Mouse (Mus musculus) left cerebral cortex, postnatal 14 days (tissue): ENCODE measurements at regions not wholly inside any gene's neighbourhood (a gene's known extent, or its start where the extent isn't known, plus 50 kb on each side); places are given as distances from the start of the nearest gene placed in this dataset.

Experiments
- DNase-seq, 2 experiments: peaks; one replicate each; pipeline ENCODE4 v3.0.0; 2021 to 2022; ENCODE audit warnings: low spot score in 2 of 2, mixed read lengths in 1 of 2
- intact Hi-C: fragments of 180-260 bp; cut with DNase I; formaldehyde crosslinking; loops from one replicate; pipeline ENCODE4 v1.15.1; 2025

DNA sequence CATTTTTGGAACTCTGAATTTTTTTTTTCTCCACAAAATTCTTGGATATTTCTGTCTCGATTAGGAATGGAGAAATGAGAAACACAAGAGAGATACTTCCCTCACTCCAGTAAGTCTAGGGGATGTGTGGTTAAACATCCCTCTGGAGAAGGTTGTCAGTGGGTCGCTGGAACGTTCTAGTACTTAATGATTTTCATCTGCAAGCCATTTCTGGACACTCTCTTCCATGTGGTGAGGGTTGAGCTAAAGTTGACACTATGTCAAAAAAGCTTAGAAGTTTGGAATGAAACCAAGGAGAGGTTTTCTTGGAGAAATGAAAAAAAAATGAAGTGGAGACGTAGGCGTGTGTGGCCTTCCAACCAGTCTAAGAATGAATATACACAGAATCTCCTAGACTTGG is 268.0 kb downstream of the Hhipl2 start:
- intact Hi-C loops, result no loop called here
- no peak for DNase-seq

- intact Hi-C loops, result no loop called here
- no peak for DNase-seq
These were observed 274.7 kb downstream of the Hhipl2 start for GRCm38 (mm10) chr1:183692756-183693155.

DNA sequence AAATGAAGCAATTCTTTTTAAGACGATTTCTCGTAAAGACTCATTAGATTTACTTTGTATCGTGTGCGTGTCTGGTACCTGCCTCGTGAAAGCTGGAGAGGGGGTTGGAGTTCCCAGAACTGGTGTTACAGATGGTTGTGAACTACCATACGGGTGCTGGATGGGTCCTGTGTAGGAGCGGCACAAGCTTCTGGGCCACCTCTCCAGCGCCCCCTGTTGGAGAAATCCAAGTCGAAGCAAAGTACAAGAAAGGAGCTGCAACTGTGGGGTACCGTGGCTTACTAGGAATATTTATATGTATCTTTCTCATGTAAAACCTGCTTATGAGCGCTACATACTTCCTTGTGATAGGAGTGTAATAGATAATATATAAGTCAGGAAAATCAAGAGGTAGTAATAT is 281.3 kb downstream of the Hhipl2 start:
- DNase-seq, result peak in 1 of 2 experiments; percentile 9
- intact Hi-C loops, result no loop called here

GRCm38 (mm10) chr1:183702888-183703287 is 284.9 kb downstream of the Hhipl2 start:
- intact Hi-C loops, result no loop called here
- DNase-seq, result no peak

- intact Hi-C loops, result no loop called here
- DNase-seq, result no peak
These were observed 294.9 kb downstream of the Hhipl2 start for GRCm38 (mm10) chr1:183712895-183713294.

DNA sequence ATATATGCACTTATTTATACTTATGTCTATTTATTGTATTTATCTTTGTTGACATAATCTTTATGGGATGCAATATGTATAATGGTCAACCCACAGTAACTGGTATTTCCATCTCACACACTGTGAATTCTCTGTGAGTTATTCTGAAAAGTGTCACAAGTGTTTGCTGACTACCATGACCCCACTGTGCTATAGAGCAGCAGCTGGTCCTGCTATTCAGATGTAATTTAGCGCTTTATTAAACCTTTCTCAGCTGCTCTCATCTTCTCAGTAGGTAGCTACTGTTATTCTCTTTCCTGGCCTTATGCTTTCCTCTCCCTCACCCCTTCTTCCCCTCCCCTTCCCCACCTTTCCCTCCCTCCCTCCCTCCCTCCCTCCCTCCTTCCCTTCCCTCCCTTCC is 296.0 kb upstream of the Dusp10 start:
- intact Hi-C loops, result no loop called here
- no peak for DNase-seq

- DNase-seq, result peak in 1 of 2 experiments; percentile 8
These were observed 264.0 kb upstream of the Dusp10 start for GRCm38 (mm10) chr1:183749126-183749525.

GRCm38 (mm10) chr1:183754500-183754899 is 258.6 kb upstream of the Dusp10 start:
- intact Hi-C loops, result no loop called here
- no peak for DNase-seq

More at GRCm38 (mm10) chr1:183749126-183749525, 264.0 kb upstream of the Dusp10 start:
- intact Hi-C loops, result no loop called here

DNA sequence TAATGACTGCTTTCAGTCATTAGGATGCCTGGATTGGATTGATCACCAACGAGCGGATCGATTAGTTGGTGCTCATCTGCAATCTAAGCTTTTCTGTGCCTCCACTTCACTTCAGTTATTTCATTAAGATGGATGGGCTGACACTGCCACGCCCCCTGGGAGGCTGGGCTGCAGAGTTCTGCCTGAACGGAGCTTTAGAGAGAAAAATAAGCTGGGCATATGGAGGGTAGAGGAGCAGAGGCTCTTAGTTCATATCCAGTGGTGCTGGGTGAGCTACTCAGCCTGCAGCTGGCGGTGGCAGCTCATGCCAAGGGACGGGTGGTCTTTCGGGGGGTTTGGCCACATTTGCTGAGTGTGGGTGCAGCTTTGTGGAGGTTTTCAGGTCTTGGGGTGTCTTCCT is 256.4 kb upstream of the Dusp10 start:
- no peak for DNase-seq
- intact Hi-C loops, result no loop called here

GRCm38 (mm10) chr1:183763864-183764726 is 249.0 kb upstream of the Dusp10 start:
- DNase-seq, result no peak
- intact Hi-C loops, result no loop called here

DNA sequence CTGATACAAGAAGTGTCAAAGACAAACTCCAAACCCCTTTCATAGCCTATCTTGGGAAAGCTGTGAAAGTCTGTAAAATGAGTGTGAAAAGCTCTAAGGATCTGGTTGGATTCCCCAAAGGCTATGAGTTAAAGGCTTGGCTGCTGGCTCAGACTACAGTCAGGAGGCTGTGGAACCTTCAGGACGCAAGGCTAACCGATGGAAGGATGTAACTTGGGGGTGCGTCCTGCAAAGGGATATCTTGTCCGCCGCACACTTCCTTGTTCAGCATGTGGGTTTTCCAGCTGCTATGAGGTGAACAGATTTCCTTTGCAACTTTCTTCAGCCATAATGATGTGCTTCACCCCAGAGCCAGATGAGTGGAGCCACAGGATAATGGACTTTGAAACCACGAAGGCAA is 240.3 kb upstream of the Dusp10 start:
- intact Hi-C loops, result no loop called here
- DNase-seq, result no peak

GRCm38 (mm10) chr1:183780180-183780579 is 232.9 kb upstream of the Dusp10 start:
- DNase-seq, result no peak

DNA sequence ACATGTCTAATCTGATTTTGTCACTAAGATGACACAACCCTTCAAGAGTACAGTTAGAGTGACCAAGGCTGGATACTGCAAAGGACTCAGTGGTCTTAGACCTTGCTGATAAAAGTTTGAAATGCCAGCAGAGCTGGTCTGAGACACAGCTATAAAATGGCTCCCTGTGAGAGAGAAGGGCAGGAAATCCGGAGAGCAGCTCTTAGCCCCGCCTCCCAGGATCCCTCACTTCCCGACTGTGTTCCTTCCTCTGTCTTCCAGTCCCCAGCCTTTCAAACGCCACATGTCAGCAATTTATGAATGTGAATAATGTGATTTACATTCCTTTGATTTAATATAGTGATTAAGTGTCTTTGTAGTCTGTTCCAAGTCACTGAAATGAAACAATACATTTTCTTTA is 232.3 kb upstream of the Dusp10 start:
- intact Hi-C loops, result no loop called here
- no peak for DNase-seq

More at GRCm38 (mm10) chr1:183780180-183780579, 232.9 kb upstream of the Dusp10 start:
- intact Hi-C loops, result no loop called here

DNA sequence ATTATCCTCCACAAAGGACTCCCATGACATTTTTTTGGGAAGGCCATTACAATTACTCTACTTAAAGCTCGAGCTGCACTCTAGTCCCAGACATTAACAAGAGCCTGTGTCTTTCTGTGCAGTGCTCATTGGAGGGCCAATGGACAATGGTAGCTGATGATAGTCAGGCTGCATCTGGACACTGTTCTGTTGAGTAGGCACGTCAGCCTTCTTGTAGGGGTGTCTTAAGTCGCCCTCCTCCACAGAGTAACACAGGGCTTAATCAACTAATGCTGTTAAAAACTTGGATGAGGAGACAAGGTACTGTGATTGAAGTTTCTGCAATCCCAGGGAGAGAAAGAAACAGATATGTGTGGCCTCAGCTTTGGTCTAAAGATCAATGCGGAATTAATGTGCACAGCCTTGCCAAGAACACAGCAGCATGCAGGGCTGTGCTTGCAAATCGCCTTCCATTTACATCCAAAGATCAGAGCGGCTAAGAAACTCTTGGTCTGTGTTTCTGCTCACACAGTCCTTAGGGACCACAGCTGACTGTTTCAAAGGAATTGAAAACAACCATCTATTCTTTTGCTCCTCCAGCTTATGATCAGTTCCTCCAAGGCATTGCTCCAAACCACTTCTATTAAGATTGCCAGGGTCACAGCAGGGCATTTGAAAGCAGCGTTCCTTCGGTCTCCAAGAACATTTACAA is 229.5 kb upstream of the Dusp10 start:
- DNase-seq, result no peak
- intact Hi-C loops, result no loop called here

DNA sequence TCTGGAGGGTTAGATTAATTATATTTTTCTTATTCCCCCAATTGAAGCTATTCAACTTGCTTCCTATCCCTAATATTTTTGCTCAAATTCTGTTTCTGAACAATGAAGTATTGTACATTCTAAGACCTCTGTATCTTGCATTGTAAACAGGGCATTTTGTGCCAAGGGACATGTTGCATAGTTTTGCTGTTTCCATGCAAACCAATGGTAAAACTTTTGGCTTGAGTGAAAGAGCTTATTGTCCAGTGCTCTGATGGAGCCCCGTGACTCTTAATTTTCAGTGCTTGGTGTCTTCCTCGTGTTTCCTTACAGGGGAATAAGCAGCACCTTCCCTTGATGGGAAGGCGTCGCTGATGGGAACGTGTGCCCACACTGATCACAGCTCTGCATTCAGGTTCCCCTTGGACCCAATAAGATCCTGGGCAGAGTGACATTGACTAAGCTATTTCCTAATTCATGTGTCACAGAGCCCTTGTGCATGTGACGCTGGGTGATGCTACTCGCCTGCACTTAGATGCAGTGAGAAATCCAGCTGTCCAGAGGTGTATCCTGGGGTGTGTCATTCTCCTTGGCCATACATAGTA is 220.8 kb upstream of the Dusp10 start:
- DNase-seq, result no peak
- intact Hi-C loops, result no loop called here

GRCm38 (mm10) chr1:183793324-183793723 is 219.8 kb upstream of the Dusp10 start:
- intact Hi-C loops, result no loop called here
- no peak for DNase-seq

GRCm38 (mm10) chr1:183793913-183794445 is 219.1 kb upstream of the Dusp10 start:
- peak; percentile 8 to 51 for DNase-seq
- intact Hi-C loops, result no loop called here

GRCm38 (mm10) chr1:183802351-183802750 is 210.8 kb upstream of the Dusp10 start:
- intact Hi-C loops, result no loop called here
- no peak for DNase-seq

- intact Hi-C loops, result no loop called here
- DNase-seq, result no peak
These were observed 209.7 kb upstream of the Dusp10 start for GRCm38 (mm10) chr1:183803357-183803756.

DNA sequence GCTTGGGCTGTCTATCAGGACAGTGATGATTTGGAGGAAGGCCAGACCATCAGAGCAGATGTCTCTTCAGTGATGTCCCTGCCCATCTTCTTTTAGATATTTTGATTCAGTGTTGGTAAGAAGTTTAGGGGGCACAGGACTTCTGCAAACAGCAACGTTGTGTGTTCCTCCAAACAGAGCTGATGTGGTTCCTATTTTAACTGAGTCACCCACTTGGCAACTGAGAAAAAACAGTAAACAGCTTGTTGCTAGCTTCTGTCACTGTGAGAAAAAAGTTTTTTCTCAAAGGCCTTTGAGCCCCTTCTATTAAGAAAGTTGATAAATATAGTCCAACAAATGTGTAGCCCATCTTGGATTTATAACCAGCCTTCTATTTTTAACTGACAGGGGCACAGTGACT is 209.3 kb upstream of the Dusp10 start:
- no peak for DNase-seq
- intact Hi-C loops, result no loop called here
